Mouse (Mus musculus) liver, embryonic 14.5 days (tissue): ENCODE measurements at regions not wholly inside any gene's neighbourhood (a gene's known extent, or its start where the extent isn't known, plus 50 kb on each side); places are given as distances from the start of the nearest gene placed in this dataset.

Experiments used
- CTCF ChIP-seq: IDR thresholded peaks from 2 replicates; pipeline ENCODE4 v1.5.1; 2016; ENCODE audit warnings: antibody characterized with exemption, low read depth, control low read depth
- EP300 ChIP-seq: IDR thresholded peaks from 2 replicates; pipeline ENCODE4 v1.6.1; 2016; ENCODE audit warnings: antibody characterized with exemption, low read depth

DNA sequence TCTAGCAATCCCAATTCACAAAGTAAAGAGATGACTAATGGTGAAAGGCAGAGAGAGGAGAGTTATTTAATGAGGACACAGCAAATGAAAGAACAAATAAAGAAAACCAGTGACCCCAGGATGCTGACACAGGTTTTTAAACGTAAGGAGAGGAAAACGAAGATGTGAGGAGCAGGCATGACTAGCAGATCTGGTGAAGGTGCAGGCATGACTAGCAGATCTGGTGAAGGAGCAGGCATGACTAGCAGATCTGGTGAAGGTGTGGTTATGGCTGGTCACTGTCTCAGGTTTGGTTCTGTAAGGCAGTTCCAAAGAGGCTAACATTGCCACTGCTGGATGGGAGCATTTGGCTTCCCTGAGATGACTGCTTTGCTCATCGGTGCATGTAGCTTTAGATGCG is 57.0 kb downstream of the Mbl2 start:
- no peak for TF ChIP-seq CTCF
- no peak for TF ChIP-seq EP300
